In the genomic region with DNA sequence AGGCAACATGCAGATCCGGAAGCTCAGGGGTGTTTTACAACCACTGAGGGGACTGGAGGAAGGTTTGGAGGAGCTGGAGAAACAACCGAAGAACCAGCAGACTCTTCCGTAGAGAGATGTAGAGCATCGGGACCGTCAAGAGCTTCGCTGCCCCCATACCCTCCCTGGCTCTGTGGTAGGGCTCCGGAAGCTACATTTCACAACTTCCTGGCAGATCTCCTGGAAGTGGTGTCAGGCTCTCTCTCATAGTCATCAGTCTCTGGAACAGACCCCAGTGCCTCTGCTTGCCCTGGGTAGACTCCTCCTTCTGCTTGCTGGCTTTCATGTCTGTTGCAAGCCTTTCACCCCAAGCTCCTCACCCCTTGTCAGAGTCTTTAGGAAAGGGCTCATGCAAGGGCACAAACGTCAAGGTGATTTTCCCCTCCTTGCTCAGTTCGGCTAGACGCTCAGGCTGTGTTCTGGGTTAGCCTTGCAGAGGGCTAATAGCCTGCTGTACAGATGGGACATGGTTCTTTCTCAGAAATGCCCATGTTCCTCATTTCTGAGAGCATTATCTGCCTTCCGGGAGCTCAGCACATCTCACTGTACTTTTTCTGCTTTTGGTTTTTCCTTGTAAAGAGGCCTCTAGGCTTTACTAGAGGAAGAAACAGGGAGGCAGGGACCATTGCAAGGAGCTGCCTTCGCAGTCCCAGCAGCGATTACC, we compare ENCODE assay signal across 12 mouse cellular contexts. TPM values are rescaled to one million over a fixed set of nuclear protein-coding genes. Genes with fewer than 3 reads are reported as not detected.
DNase-seq lines count a peak whose midpoint lies in the region; ATAC-seq and TF ChIP-seq lines count a peak whose summit lies in the region.
"Had no signal": no experiment of that assay in that cellular context is flagged by ENCODE, and none has a peak within 500 bp of the region (broad histone marks: within the 10 kb centered on the region; RNA-seq: fewer than 3 reads in every experiment).

No protein-coding gene starts in this region.

- ATAC-seq in intestine, postnatal 0 days, result no peak
- no peak for ATAC-seq in forebrain, embryonic 11.5 days (replicated peaks; ENCODE audit: low FRiP score)

- H3K4me2 ChIP-seq in intestine, postnatal 0 days (replicated peaks; ENCODE audit: low read depth), result no peak overlapping the region
- H3K4me2 ChIP-seq in forebrain, embryonic 11.5 days (ENCODE audit: low read depth, low read length, severe bottlenecking), result no peak overlapping the region
- H3K4me2 ChIP-seq: limb, embryonic 12.5 days; neural tube, embryonic 12.5 days had no signal

- H3K27me3 ChIP-seq in embryonic facial prominence, embryonic 10.5 days (replicated peaks; ENCODE audit: low read depth, poor library complexity, severe bottlenecking), result no peaks in the 10 kb centered on the region
- H3K27me3 ChIP-seq in intestine, postnatal 0 days (replicated peaks; ENCODE audit: control insufficient read depth, insufficient read depth, low read length), result no peaks in the 10 kb centered on the region
- H3K27me3 ChIP-seq in forebrain, embryonic 11.5 days (ENCODE audit: control insufficient read depth, insufficient read depth, low read length), result no peaks in the 10 kb centered on the region
- H3K27me3 ChIP-seq: neural tube, embryonic 12.5 days had no signal

- H3K4me1 ChIP-seq in embryonic facial prominence, embryonic 10.5 days, result peaks cover 77% of the 10 kb centered on the region
- H3K4me1 ChIP-seq in intestine, postnatal 0 days (replicated peaks; ENCODE audit: control insufficient read depth, insufficient read depth, low read length), result no peaks in the 10 kb centered on the region
- H3K4me1 ChIP-seq in forebrain, embryonic 11.5 days (replicated peaks; ENCODE audit: control insufficient read depth, insufficient read depth, low read length), result 0 out of 2 replicates have a peak, but pooled peaks cover under 1% of the 10 kb centered on the region

- 0 out of 2 replicates have a peak overlapping the region, but pooled peaks have one; percentile 4 for H3K4me3 ChIP-seq in gastrocnemius, adult 2 months
- H3K4me3 ChIP-seq in embryonic facial prominence, embryonic 10.5 days, result no peak overlapping the region
- no peak overlapping the region for H3K4me3 ChIP-seq in intestine, postnatal 0 days (ENCODE audit: low read depth, low read length)
- H3K4me3 ChIP-seq in forebrain, embryonic 11.5 days (ENCODE audit: low read depth, low read length), result no peak overlapping the region
- H3K4me3 ChIP-seq: limb, embryonic 12.5 days; neural tube, embryonic 12.5 days had no signal

- intact Hi-C loops in gastrocnemius, adult 2 months (cut with DNase I), result no loop called here

- H3K27ac ChIP-seq in gastrocnemius, adult 2 months, result peak overlapping the region; percentile 43; the same call in 1 of the 2 replicates
- peak overlapping the region; percentile 7; the same call in 1 of the 2 replicates for H3K27ac ChIP-seq in embryonic facial prominence, embryonic 10.5 days (replicated peaks)
- no peak overlapping the region for H3K27ac ChIP-seq in intestine, postnatal 0 days (ENCODE audit: low read depth, low read length)
- no peak overlapping the region for H3K27ac ChIP-seq in forebrain, embryonic 11.5 days (ENCODE audit: low read depth, low read length)
- H3K27ac ChIP-seq: limb, embryonic 12.5 days; neural tube, embryonic 12.5 days had no signal

- H3K9me3 ChIP-seq in embryonic facial prominence, embryonic 10.5 days, result no peaks in the 10 kb centered on the region
- H3K9me3 ChIP-seq in intestine, postnatal 0 days (ENCODE audit: control insufficient read depth), result no peaks in the 10 kb centered on the region
- H3K9me3 ChIP-seq in forebrain, embryonic 11.5 days (ENCODE audit: control insufficient read depth, low read length), result no peaks in the 10 kb centered on the region
- H3K9me3 ChIP-seq: limb, embryonic 12.5 days; neural tube, embryonic 12.5 days had no signal

- WGBS in embryonic facial prominence, embryonic 10.5 days, result 81% methylated on average over 13 of the region's 13 CpGs
- WGBS in intestine, postnatal 0 days, result 66% methylated on average over 13 of the region's 13 CpGs
- WGBS in forebrain, embryonic 11.5 days, result 85% methylated on average over 13 of the region's 13 CpGs

- no peaks in the 10 kb centered on the region for H3K36me3 ChIP-seq in embryonic facial prominence, embryonic 10.5 days (replicated peaks)
- H3K36me3 ChIP-seq in intestine, postnatal 0 days (ENCODE audit: control insufficient read depth, insufficient read depth), result no peaks in the 10 kb centered on the region
- H3K36me3 ChIP-seq in forebrain, embryonic 11.5 days (ENCODE audit: control insufficient read depth, insufficient read depth, low read length), result no peaks in the 10 kb centered on the region
- H3K36me3 ChIP-seq: limb, embryonic 12.5 days; neural tube, embryonic 12.5 days had no signal

- H3K9ac ChIP-seq in intestine, postnatal 0 days (ENCODE audit: low read depth, low read length), result no peak overlapping the region
- no peak overlapping the region for H3K9ac ChIP-seq in forebrain, embryonic 11.5 days (ENCODE audit: low read length)
- H3K9ac ChIP-seq: limb, embryonic 12.5 days; neural tube, embryonic 12.5 days had no signal

- peak; percentile 75 for DNase-seq in gastrocnemius, adult 2 months
- no peak for DNase-seq in gastrocnemius, postnatal 10 days
- no peak for DNase-seq in embryonic facial prominence, embryonic 10.5 days (ENCODE audit: low spot score)
- peak; percentile 64 for DNase-seq in induced T-regulatory cell, adult 2 months (ENCODE audit: low read depth)
- DNase-seq in skeletal muscle tissue, adult 2 months (ENCODE audit: low read depth, low spot score), result peak; percentile 75
- no peak for DNase-seq in cerebellum, adult 9-10 months
- no peak for DNase-seq in forebrain, embryonic 11.5 days (ENCODE audit: low spot score)

- no peak for TF ChIP-seq CTCF in gastrocnemius, adult 2 months (IDR thresholded peaks at IDR 0.05)
- no peak for TF ChIP-seq CTCF in intestine, postnatal 0 days (IDR thresholded peaks at IDR 0.05; ENCODE audit: low read depth)

RNA-seq across cellular contexts. Expression of a gene that starts 16.0 kb away (rescaled TPM):
- total RNA-seq in gastrocnemius, adult 2 months (2021), result 10 to 100 TPM; 41.1 to 44.9 TPM
- total RNA-seq in gastrocnemius, postnatal 10 days (2021), result 10 to 100 TPM; 37.9 to 41.8 TPM
- polyA plus RNA-seq in embryonic facial prominence, embryonic 10.5 days (2016; fragmentation: Nextera tagmentation; extraction: Ambion mirVana), result 159 and 166 TPM in 2 replicates
- 208 and 218 TPM in 2 replicates for polyA plus RNA-seq in intestine, postnatal 0 days (2015; fragmentation: Nextera tagmentation; extraction: Ambion mirVana)
- 143 and 151 TPM in 2 replicates for polyA plus RNA-seq in forebrain, embryonic 11.5 days (2014; fragmentation: Nextera tagmentation; extraction: Ambion mirVana)

RNA-seq across cellular contexts. Expression of a gene that starts 55.7 kb away (rescaled TPM):
- total RNA-seq in gastrocnemius, adult 2 months (2021), result not detected
- total RNA-seq in gastrocnemius, postnatal 10 days (2021), result not detected
- polyA plus RNA-seq in embryonic facial prominence, embryonic 10.5 days (2016; fragmentation: Nextera tagmentation; extraction: Ambion mirVana), result not detected in 2 replicates
- not detected in 2 replicates for polyA plus RNA-seq in intestine, postnatal 0 days (2015; fragmentation: Nextera tagmentation; extraction: Ambion mirVana)
- polyA plus RNA-seq in forebrain, embryonic 11.5 days (2014; fragmentation: Nextera tagmentation; extraction: Ambion mirVana), result not detected in 2 replicates
- polyA plus RNA-seq: intestine, embryonic 14.5 days; limb, embryonic 12.5 days; neural tube, embryonic 12.5 days; testis, adult 2 months had no signal

Comparison
In these comparisons a context has a peak if more than half of its experiments do, and no peak if none do; other contexts are left out.
1. DNase-seq: peak in gastrocnemius, adult 2 months (single experiment), induced T-regulatory cell, adult 2 months (single experiment) and skeletal muscle tissue, adult 2 months (single experiment); none in gastrocnemius, postnatal 10 days (single experiment), embryonic facial prominence, embryonic 10.5 days (single experiment), cerebellum, adult 9-10 months (single experiment) and forebrain, embryonic 11.5 days (single experiment).
2. H3K27ac ChIP-seq: peak in gastrocnemius, adult 2 months (single experiment) and embryonic facial prominence, embryonic 10.5 days (single experiment); none in intestine, postnatal 0 days (single experiment) and forebrain, embryonic 11.5 days (single experiment).